Mouse (Mus musculus): ENCODE measurements at regions not wholly inside any gene's neighbourhood (a gene's known extent, or its start where the extent isn't known, plus 50 kb on each side); places are given as distances from the start of the nearest gene placed in this dataset.

- TF ChIP-seq CTCF (IDR thresholded peaks at IDR 0.05; ENCODE audit: control insufficient read depth, insufficient read depth, insufficient read length) (no peak), MAX (IDR thresholded peaks at IDR 0.05) (no peak)
Measured at GRCm38 (mm10) chr3:39208651-39209050, 321.9 kb downstream of the Fat4 start.

Data from C2C12 (cell line).